Mouse (Mus musculus) spleen, adult 2 months (tissue): ENCODE data around the gene Clec4n. TPM values are rescaled to one million over a fixed set of nuclear protein-coding genes. Genes with fewer than 3 reads are reported as not detected.
"Not testable (repeated sequence)": the region's sequence is repeated elsewhere in the genome, so short reads cannot be mapped to it uniquely, and the experiment has no call there.

Experiments
- DNase-seq, 2 experiments: peaks; one replicate each; pipeline versions ENCODE4 v3.0.0 to v3.0.0-alpha.2; 2012 to 2021; ENCODE audit warnings: low spot score in 2 of 2, low read depth in 1 of 2
- H3K27ac ChIP-seq: fragments of 200-500 bp; 2 replicates; pipeline ENCODE4 v1.5.1; 2012; ENCODE audit warnings: low read length, inconsistent platforms; ENCODE audit not compliant: insufficient read depth
- H3K27me3 ChIP-seq: fragments of 200-500 bp; 2 replicates; pipeline ENCODE4 v1.6.1; 2012; ENCODE audit warnings: mild to moderate bottlenecking, moderate library complexity, low read length, inconsistent platforms; ENCODE audit not compliant: control insufficient read depth, insufficient read depth
- H3K36me3 ChIP-seq: fragments of 200-500 bp; 2 replicates; pipeline ENCODE4 v1.6.1; 2012; ENCODE audit warnings: mild to moderate bottlenecking, low read length, inconsistent platforms; ENCODE audit not compliant: control insufficient read depth, insufficient read depth
- H3K4me1 ChIP-seq: fragments of 200-500 bp; 2 replicates; pipeline ENCODE4 v1.6.1; 2011; ENCODE audit warnings: inconsistent platforms; ENCODE audit not compliant: control insufficient read depth, insufficient read depth, insufficient read length
- H3K4me3 ChIP-seq: fragments of 200-500 bp; 2 replicates; pipeline ENCODE4 v1.5.1; 2011; ENCODE audit warnings: mild to moderate bottlenecking, inconsistent platforms; ENCODE audit not compliant: insufficient read depth, insufficient read length; ENCODE audit errors: extremely low read depth
- CTCF ChIP-seq: fragments of 200-500 bp; IDR thresholded peaks from 2 replicates; pipeline ENCODE4 v1.5.1; 2011; ENCODE audit warnings: mild to moderate bottlenecking, inconsistent platforms; ENCODE audit not compliant: insufficient read depth, insufficient read length, insufficient replicate concordance; ENCODE audit errors: extremely low read depth
- POLR2A ChIP-seq: fragments of 200-500 bp; IDR thresholded peaks from 2 replicates; pipeline ENCODE4 v1.6.1; 2011; ENCODE audit warnings: low read depth, low read length, inconsistent platforms
- WGBS: fragments of 180-500 bp; shearing (Covaris S2); methylation state at CpG from one replicate; pipeline ENCODE4 v1.1.7; 2018; 5-methylcytosine and 5-hydroxymethylcytosine counted together
- polyA plus RNA-seq: library from polyadenylated mRNA; depleted of rRNA; stranded (reverse); fragments of >200 nt; gene quantifications from 2 replicates; pipeline ENCODE4 v1.2.3, GENCODE M21; 2012; rRNA removed

Gene Clec4n
- polyA plus RNA-seq, 1 experiment: 18.2 TPM

- H3K4me1 ChIP-seq: no peaks in the 10 kb centered on the region
- no peak within 1 kb of the TSS for H3K27ac ChIP-seq
- no peaks in the 10 kb centered on the region for H3K27me3 ChIP-seq
- WGBS: 41% methylated on average over 4 of the region's 4 CpGs
- no peak for DNase-seq
- H3K4me3 ChIP-seq: no peak within 1 kb of the TSS
- no peak for TF ChIP-seq CTCF
- TF ChIP-seq POLR2A: no peak
- H3K36me3 ChIP-seq: no peaks in the 10 kb centered on the region
Measured at GRCm38 (mm10) chr6:123289753-123290152, 60.1 kb downstream of the Clec4n start, which contains the start of gene Clec4e. TSS of gene Clec4e (minus strand) at chr6:123289870.

GRCm38 (mm10) chr6:123292751-123293400 is 63.2 kb downstream of the Clec4n start:
- Histone ChIP-seq H3K27me3 (no peaks in the 10 kb centered on the region), H3K27ac (0 out of 2 replicates have a peak overlapping the region, but pooled peaks have one; percentile 29), H3K36me3 (no peaks in the 10 kb centered on the region), H3K4me3 (no peak overlapping the region), H3K4me1 (no peaks in the 10 kb centered on the region)
- 96% methylated on average over 1 of the region's 1 CpGs for WGBS
- DNase-seq: no peak
- no peak for TF ChIP-seq CTCF
- no peak for TF ChIP-seq POLR2A

DNA sequence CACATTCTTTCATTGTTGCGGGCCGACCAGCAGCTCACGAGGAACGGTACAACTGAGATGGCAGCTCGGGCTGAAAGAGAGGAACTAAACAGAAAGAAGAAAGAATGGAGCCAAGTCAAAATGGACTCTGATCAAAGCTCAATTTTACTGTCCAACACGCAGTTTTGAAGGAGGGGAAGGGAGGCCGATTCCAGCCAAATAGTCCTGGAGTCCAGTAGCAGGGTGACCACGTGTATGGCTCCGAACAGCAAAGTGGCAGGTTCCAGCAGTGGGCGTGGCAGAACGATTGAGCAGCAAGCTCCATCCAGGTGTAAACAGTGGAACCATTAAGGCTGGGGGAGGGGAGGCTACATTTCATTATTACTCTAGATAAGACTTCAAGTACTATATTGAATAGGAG is 63.9 kb downstream of the Clec4n start:
- H3K4me3 ChIP-seq, H3K4me1 ChIP-seq, H3K36me3 ChIP-seq, H3K27ac ChIP-seq, DNase-seq, H3K27me3 ChIP-seq: not testable (repeated sequence)
- WGBS: 92% methylated on average over 11 of the region's 11 CpGs

Other genes starting within 250 kb of the Clec4n start
- gene Clec4a4, start 239.5 kb upstream of the Clec4n start, polyA plus RNA-seq: 0.66 and 0.81 TPM in 2 replicates
- 1.3 and 2.2 TPM in 2 replicates for gene Clec4b1, start 179.9 kb upstream of the Clec4n start, polyA plus RNA-seq
- gene Clec4a2, start 123.4 kb upstream of the Clec4n start, polyA plus RNA-seq: 2.9 and 5.9 TPM in 2 replicates
- gene Clec4b2, start 57.0 kb upstream of the Clec4n start, polyA plus RNA-seq: 0.12 and 0.36 TPM in 2 replicates
- 0.88 and 1.0 TPM in 2 replicates for gene Clec4d, start 32.3 kb downstream of the Clec4n start, polyA plus RNA-seq
- 0.23 and 0.33 TPM in 2 replicates for gene Clec4e, start 60.0 kb downstream of the Clec4n start, polyA plus RNA-seq
- gene Vmn2r19, start 78.5 kb downstream of the Clec4n start, polyA plus RNA-seq: not detected in 2 replicates
- gene Vmn2r20, start 188.3 kb downstream of the Clec4n start, polyA plus RNA-seq: not detected in 2 replicates